Mouse (Mus musculus) hindbrain, embryonic 16.5 days (tissue): ENCODE measurements around the gene Syt17. TPM values are rescaled to one million over a fixed set of nuclear protein-coding genes. Genes with fewer than 3 reads are reported as not detected.

Source experiments
- ATAC-seq: fragments of 200-750 bp; cut with Nextera tagmentation; 2 replicates; pipeline ENCODE4 v1.8.0; 2017; ENCODE audit warnings: moderate TSS enrichment, moderate library complexity
- H3K27ac ChIP-seq: fragments of 300-500 bp; sonication (generic); 2 replicates; pipeline ENCODE4 v1.5.1; 2014; ENCODE audit warnings: low read depth, mild to moderate bottlenecking, control low read depth, low read length, moderate library complexity
- H3K27me3 ChIP-seq: fragments of 300-500 bp; sonication (generic); replicated peaks from 2 replicates; pipeline ENCODE4 v1.6.1; 2014; ENCODE audit warnings: low read length; ENCODE audit not compliant: control insufficient read depth, insufficient read depth
- H3K36me3 ChIP-seq: fragments of 300-500 bp; sonication (generic); 2 replicates; pipeline ENCODE4 v1.6.1; 2014; ENCODE audit warnings: mild to moderate bottlenecking, low read length, moderate library complexity, mixed read lengths; ENCODE audit not compliant: control insufficient read depth, insufficient read depth
- H3K4me1 ChIP-seq: fragments of 300-500 bp; sonication (generic); 2 replicates; pipeline ENCODE4 v1.6.1; 2014; ENCODE audit warnings: low read depth, low read length; ENCODE audit not compliant: control insufficient read depth, insufficient read depth
- H3K4me2 ChIP-seq: fragments of 300-500 bp; sonication (generic); 2 replicates; pipeline ENCODE4 v1.6.1; 2014; ENCODE audit warnings: mild to moderate bottlenecking, low read length, control low read depth, moderate library complexity
- H3K4me3 ChIP-seq: fragments of 300-500 bp; sonication (generic); 2 replicates; pipeline ENCODE4 v1.5.1; 2014; ENCODE audit warnings: mild to moderate bottlenecking, low read length, control low read depth, moderate library complexity
- H3K9ac ChIP-seq: fragments of 300-500 bp; sonication (generic); 2 replicates; pipeline ENCODE4 v1.6.1; 2014; ENCODE audit warnings: low read depth, mild to moderate bottlenecking, control low read depth, low read length, moderate library complexity
- H3K9me3 ChIP-seq: fragments of 300-500 bp; sonication (generic); 2 replicates; pipeline ENCODE4 v1.6.1; 2014; ENCODE audit warnings: mild to moderate bottlenecking, low read length, moderate library complexity; ENCODE audit not compliant: control insufficient read depth
- WGBS: fragments of 180-500 bp; shearing (Covaris S2); extraction: QIAGEN DNeasy Blood & Tissue Kit; methylation state at CpG from one replicate; pipeline ENCODE4 v1.1.7; 2014; 5-methylcytosine and 5-hydroxymethylcytosine counted together
- polyA plus RNA-seq: library from polyadenylated mRNA; unstranded; fragments of >200 nt; fragmentation: Nextera tagmentation; extraction: Ambion mirVana; gene quantifications from 2 replicates; pipeline ENCODE4 v1.2.1, GENCODE M21; 2015

Syt17 gene
- polyA plus RNA-seq, 1 experiment from 2014 or later, result 28.3 TPM

GRCm38 (mm10) chr7:118468060-118468459 lies 20.0 kb upstream of the Syt17 start:
- no peaks in the 10 kb centered on the region; the same call in 1 of the 2 replicates for H3K9me3 ChIP-seq
- H3K36me3 ChIP-seq, result no peaks in the 10 kb centered on the region
- H3K4me3 ChIP-seq, result no peak overlapping the region
- no peak overlapping the region for H3K9ac ChIP-seq
- no peak overlapping the region for H3K27ac ChIP-seq
- ATAC-seq, result no peak
- peaks cover 3% of the 10 kb centered on the region for H3K4me1 ChIP-seq
- 87% methylated on average over 3 of the region's 3 CpGs for WGBS
- H3K4me2 ChIP-seq, result no peak overlapping the region
- no peaks in the 10 kb centered on the region for H3K27me3 ChIP-seq

GRCm38 (mm10) chr7:118464432-118464831 lies 16.4 kb upstream of the Syt17 start:
- Histone ChIP-seq H3K9ac (no peak overlapping the region), H3K4me2 (no peak overlapping the region), H3K4me1 (peaks cover 8% of the 10 kb centered on the region), H3K27ac (no peak overlapping the region), H3K27me3 (no peaks in the 10 kb centered on the region), H3K9me3 (no peaks in the 10 kb centered on the region), H3K36me3 (no peaks in the 10 kb centered on the region), H3K4me3 (no peak overlapping the region)
- WGBS, result 57% methylated on average over 4 of the region's 4 CpGs
- no peak for ATAC-seq

- no peaks in the 10 kb centered on the region for H3K9me3 ChIP-seq
- peaks cover 8% of the 10 kb centered on the region for H3K4me1 ChIP-seq
- H3K27me3 ChIP-seq, result no peaks in the 10 kb centered on the region
- H3K36me3 ChIP-seq, result no peaks in the 10 kb centered on the region
- 24% methylated on average over 11 of the region's 11 CpGs for WGBS
- H3K9ac ChIP-seq, result no peak overlapping the region
- no peak overlapping the region for H3K27ac ChIP-seq
- no peak overlapping the region for H3K4me3 ChIP-seq
- no peak overlapping the region for H3K4me2 ChIP-seq
- peak; percentile 56 for ATAC-seq
Measured at GRCm38 (mm10) chr7:118462818-118463762, 15.1 kb upstream of the Syt17 start.

- no peak overlapping the region for H3K9ac ChIP-seq
- no peaks in the 10 kb centered on the region for H3K27me3 ChIP-seq
- 35% methylated on average over 16 of the region's 16 CpGs for WGBS
- peaks cover 8% of the 10 kb centered on the region for H3K4me1 ChIP-seq
- H3K36me3 ChIP-seq, result no peaks in the 10 kb centered on the region
- H3K27ac ChIP-seq, result no peak overlapping the region
- peak; percentile 61 for ATAC-seq
- 0 out of 2 replicates have a peak overlapping the region, but pooled peaks have one; percentile 6 for H3K4me2 ChIP-seq
- H3K9me3 ChIP-seq, result no peaks in the 10 kb centered on the region
- H3K4me3 ChIP-seq, result no peak overlapping the region
Measured at GRCm38 (mm10) chr7:118461400-118462136, 13.5 kb upstream of the Syt17 start.

GRCm38 (mm10) chr7:118453722-118454121 lies 5.7 kb upstream of the Syt17 start:
- 0 out of 2 replicates have a peak, but pooled peaks cover 2% of the 10 kb centered on the region for H3K27me3 ChIP-seq
- no peak overlapping the region for H3K4me3 ChIP-seq
- no peak overlapping the region for H3K9ac ChIP-seq
- no peak overlapping the region for H3K27ac ChIP-seq
- no peaks in the 10 kb centered on the region for H3K36me3 ChIP-seq
- no peaks in the 10 kb centered on the region for H3K9me3 ChIP-seq
- no peaks in the 10 kb centered on the region for H3K4me1 ChIP-seq
- no peak for ATAC-seq
- H3K4me2 ChIP-seq, result no peak overlapping the region
- WGBS, result 57% methylated on average over 4 of the region's 4 CpGs

GRCm38 (mm10) chr7:118452940-118453339 lies 4.9 kb upstream of the Syt17 start:
- 48% methylated on average over 2 of the region's 2 CpGs for WGBS
- Histone ChIP-seq H3K4me1 (peaks cover 6% of the 10 kb centered on the region), H3K9me3 (no peaks in the 10 kb centered on the region), H3K27ac (no peak overlapping the region), H3K4me3 (no peak overlapping the region), H3K4me2 (no peak overlapping the region), H3K36me3 (no peaks in the 10 kb centered on the region), H3K27me3 (0 out of 2 replicates have a peak, but pooled peaks cover 2% of the 10 kb centered on the region), H3K9ac (no peak overlapping the region)
- ATAC-seq, result no peak

GRCm38 (mm10) chr7:118447291-118448133 lies 510 bp downstream of the Syt17 start:
- under 1% methylated on average over 64 of the region's 65 CpGs for WGBS
- H3K27me3 ChIP-seq, result peaks cover 5% of the 10 kb centered on the region; the same call in 1 of the 2 replicates
- no peak overlapping the region for H3K27ac ChIP-seq

GRCm38 (mm10) chr7:118443895-118444485 lies 4.0 kb downstream of the Syt17 start:
- Histone ChIP-seq H3K27ac (no peak overlapping the region), H3K9me3 (no peaks in the 10 kb centered on the region), H3K36me3 (no peaks in the 10 kb centered on the region), H3K4me1 (peaks cover 15% of the 10 kb centered on the region), H3K9ac (no peak overlapping the region), H3K4me2 (no peak overlapping the region), H3K4me3 (no peak overlapping the region), H3K27me3 (peaks cover 2% of the 10 kb centered on the region; the same call in 1 of the 2 replicates)
- WGBS, result 65% methylated on average over 7 of the region's 7 CpGs
- ATAC-seq, result no peak

More at GRCm38 (mm10) chr7:118447291-118448133, 510 bp downstream of the Syt17 start:
- no peaks in the 10 kb centered on the region for H3K36me3 ChIP-seq
- H3K4me3 ChIP-seq, result peak overlapping the region; percentile 68
- peak overlapping the region; percentile 78 for H3K9ac ChIP-seq
- no peaks in the 10 kb centered on the region for H3K9me3 ChIP-seq
- H3K4me1 ChIP-seq, result peaks cover 15% of the 10 kb centered on the region
- peak overlapping the region; percentile 77 for H3K4me2 ChIP-seq
- ATAC-seq, result peak; percentile 60
